Mouse (Mus musculus) kidney, adult 11 months (tissue): ENCODE data around the gene Col4a2.
"Not testable (repeated sequence)": the region's sequence is repeated elsewhere in the genome, so short reads cannot be mapped to it uniquely, and the experiment has no call there.

Experiments
- DNase-seq: peaks from one replicate; pipeline ENCODE4 v3.0.0; 2022

The Col4a2 gene

DNA sequence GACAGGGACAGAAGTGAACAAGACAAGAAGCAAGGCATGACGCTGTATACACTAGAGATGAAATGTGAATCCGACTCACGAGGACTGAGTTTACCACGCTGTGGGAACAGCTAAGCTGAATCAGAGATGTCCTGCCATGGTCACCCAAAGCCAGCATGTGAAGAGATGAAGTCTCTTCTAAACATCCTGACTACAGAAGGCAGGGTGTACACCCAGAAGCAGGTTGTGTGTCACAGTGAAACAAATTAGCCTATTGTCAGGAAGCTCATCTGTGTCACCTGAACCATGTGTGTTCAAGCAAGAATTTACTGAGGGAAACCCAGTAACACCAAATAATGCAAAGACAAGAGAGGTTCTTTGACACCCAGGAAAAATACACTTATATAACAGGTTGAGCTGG, 153.0 kb downstream of the Col4a2 start:
- no peak for DNase-seq

DNA sequence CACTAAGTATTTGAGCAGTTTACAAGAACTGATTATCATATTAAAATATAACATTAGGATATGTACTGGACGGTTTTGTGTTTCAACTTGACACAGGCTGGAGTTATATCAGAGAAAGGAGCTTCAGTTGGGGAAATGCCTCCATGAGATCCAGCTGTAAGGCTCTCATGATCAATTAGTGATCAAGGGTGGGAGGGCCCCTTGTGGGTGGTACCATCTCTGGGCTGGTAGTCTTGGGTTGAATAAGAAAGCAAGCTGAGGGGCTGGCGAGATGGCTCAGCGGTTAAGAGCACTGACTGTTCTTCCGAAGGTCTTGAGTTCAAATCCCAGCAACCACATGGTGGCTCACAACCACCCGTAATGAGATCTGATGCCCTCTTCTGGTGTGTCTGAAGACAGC, 153.9 kb downstream of the Col4a2 start:
- not testable (repeated sequence) for DNase-seq

DNA sequence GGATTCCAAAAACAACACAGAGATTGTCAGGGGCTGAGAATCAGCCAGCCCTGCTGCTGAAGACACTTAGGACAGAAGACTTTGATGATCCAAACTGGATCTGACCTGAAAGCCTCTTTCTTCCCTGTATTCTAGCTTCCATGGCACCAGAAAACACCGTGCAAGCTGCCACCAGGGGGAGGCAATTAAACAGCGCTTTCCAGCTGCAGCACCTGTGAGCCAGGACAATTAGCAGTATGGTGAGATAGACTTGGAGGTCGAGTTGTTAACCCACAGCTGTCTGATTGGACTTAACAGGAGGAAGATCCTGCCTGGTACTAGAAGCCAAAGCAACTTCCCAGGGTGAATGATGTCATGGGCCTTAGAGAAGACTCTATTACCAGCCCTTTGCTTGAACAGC, 156.5 kb downstream of the Col4a2 start:
- peak; percentile 75 for DNase-seq

DNA sequence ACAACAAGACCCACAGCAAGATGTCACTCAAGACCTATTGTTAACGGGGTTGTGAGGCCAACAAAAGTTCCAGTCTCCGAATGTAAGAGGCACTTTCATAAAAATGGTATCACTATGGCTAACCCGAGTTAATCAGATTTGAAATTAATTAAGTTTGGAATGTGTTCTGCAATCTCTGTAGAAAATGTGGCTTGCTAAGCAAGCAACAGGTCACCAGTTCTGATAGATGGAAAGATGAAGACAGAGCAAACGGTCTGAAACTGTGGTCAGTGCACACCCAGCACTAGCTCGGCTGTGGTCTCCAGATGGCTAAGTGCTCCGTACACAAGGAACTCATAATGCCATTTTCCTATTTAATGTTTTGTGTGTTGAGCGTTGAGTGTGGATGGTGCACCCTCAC, 158.1 kb downstream of the Col4a2 start:
- DNase-seq, result no peak

DNA sequence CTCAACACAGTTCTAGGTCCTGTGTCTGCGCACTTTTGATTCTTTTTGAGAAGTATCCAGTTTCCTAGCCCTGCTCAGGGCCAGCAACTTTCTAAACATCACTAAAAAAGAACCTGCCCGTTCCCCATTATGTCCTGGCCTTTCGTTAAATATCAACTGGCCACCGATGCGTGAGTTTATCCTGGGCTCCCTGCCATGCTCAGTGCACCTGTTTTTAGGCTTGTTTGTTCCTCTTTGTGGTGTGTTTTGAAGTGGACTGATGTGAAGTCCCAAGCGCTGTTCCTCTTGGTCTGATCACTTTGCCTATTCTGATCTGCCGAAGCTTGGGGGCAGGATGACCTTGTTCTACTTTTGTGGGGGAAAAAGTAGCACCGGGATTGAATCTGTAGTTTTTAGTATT, 158.7 kb downstream of the Col4a2 start:
- peak; percentile 90 for DNase-seq

DNA sequence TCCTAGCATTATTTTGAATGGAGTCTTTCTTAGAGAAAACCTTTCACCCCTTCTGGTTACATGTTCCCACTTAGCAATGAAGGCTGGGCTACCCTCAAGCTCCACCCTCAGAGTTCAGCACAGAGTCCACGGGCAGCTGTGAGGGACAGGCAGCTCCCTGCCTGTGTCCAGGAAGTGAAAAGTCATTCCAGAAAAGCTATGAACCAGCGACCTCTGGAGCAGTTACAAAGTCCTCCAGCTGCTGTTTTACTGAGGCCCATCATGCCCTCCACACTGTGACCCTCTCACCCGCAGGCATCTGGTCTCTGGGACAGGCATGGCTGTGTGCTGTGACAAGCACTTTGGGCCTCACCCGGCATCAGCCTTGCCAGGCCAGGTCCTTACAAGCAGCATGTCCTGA, 160.5 kb downstream of the Col4a2 start:
- peak; percentile 94 for DNase-seq

DNA sequence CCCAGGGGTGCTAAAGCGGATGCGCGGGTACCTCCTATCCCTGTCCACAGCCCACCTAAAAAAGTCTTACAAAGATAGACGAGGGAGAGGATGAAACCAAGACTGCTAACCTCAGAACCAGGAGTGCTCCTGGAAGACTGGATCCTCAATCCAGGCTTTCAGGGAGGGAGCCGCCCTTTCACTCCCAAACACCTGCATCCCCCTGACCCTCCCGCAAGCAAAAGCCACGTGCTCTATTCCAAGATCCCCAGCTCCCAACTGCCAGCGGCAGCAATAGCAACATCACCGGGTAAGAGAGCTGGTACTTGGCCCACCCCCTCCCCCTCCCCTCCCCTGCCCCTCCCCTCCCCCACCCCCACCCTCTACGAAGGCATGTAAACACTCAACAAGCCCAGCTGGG, 162.8 kb downstream of the Col4a2 start:
- DNase-seq, result no peak

DNA sequence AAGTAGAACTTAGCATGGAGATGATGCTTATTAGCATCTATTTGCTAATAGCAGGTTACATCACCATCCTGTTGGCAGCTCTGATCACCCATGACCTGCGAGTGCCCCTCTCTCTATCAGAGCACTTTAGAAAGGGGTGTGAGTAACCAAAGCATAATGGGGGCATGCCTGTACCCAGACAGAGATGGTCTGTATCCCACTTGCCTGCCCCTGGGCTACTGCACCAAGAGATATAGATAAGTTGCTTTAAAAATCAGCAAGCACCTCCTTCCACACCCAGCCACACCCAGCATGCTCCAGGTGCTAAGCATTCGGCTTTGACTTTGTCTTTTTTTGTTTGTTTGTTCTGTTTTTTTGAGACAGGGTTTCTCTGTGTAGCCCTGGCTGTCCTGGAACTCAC, 163.3 kb downstream of the Col4a2 start:
- DNase-seq, result no peak

DNA sequence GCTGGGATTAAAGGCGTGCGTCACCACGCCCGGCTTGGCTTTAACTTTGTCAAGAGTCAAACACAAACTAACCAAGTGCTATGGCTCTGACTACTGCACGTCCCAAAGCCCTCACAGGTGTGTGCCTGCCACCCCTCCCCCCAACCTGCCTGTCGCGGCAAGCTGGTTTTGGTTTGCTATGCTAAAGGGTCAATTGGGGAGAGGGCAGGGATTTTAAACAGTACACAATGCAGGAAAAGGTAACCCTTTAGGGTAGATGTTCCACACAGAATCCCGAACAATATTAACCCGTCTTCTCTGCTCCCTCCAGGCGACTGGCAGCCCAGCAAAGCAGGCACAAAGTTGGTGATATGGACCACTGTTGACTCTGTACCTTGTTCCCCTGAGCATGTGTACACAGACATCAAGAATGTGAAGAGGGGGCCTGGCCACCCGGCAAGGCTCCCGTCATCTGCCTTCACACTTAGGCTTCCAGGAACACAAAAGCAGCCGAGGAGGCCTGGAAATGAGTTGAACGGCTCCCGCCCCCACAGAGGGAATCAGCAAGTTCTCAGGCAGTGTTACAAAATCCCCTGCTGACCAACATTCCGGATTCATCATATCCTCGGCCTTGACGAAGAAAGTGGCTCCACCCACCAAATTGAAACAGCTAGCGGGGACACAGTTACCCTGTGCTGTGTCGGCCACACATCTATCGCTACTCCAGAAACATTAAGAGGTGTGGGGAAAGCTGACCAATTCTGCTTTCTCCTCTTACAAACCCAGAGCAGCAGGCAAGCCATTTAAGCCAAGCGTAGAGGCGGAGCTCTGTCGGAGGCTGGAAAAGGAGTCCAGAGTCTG, 164.0 kb downstream of the Col4a2 start:
- DNase-seq, result peak; percentile 70

DNA sequence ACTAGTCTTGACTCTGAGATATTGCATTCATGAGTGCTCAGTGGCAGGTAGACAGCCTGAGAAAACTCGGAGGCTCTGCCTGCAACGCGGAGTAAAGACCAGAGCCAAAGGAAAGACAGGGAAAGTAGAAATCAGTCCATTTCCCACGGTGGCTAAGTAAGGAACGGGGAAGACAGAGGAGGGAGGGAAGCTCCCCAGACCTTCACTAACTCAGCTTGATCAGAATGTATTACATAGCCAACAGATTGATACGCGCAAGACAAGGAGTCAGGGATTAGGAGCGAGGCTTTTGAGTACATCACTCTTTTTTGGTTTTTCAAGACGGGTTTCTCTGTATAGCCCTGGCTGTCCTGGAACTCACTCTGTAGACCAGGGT, 164.6 kb downstream of the Col4a2 start:
- DNase-seq, result no peak

DNA sequence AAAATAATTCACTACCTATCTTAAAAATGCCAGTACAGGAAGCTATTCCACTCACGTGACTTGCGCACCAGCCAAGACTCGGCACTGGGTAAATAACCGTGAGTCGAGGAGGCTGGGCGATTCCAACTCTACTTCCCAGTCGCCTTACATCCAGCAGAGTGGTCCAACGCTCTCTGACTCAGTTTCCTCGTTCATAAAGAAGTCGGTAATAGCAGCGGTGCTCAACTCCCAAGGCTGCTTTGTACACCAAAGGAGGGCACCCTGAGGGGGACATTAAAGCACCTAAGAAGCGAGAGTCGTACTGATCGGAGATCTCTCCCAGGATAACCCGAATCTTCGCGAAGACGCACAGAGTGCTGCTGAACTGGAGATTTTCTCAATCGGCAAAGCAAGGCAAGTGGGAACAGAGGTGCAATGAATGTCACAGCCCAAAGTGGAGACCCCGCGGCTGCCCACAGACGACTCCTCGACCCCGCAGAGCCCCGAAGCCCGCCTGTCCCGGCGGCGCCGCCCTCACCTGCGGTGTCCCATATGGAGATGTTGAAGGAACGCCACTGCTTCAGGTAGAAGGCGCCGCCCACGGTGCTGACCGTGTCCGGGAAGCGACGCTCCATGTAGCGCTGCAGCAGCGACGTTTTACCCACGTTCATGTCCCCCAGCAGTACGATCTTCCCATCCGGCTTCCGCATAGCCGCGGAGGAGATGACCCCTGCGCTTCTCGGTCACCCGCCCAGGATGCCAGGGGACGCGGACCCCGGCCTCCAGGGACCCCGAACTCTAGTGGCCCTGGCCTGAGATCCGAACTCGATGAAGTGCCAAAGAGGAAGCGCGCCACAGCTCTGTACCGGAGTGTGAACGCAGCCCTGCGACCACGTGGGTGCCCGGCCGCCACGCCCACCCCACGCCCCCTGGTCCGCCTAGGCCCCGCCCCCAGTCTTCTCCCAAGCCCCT, 165.5 kb downstream of the Col4a2 start, which contains the start of gene Rab20:
TSS of gene Rab20 (minus strand) at position 900 of the 951 bp plus-strand sequence.
- peak; percentile 81 for DNase-seq

DNA sequence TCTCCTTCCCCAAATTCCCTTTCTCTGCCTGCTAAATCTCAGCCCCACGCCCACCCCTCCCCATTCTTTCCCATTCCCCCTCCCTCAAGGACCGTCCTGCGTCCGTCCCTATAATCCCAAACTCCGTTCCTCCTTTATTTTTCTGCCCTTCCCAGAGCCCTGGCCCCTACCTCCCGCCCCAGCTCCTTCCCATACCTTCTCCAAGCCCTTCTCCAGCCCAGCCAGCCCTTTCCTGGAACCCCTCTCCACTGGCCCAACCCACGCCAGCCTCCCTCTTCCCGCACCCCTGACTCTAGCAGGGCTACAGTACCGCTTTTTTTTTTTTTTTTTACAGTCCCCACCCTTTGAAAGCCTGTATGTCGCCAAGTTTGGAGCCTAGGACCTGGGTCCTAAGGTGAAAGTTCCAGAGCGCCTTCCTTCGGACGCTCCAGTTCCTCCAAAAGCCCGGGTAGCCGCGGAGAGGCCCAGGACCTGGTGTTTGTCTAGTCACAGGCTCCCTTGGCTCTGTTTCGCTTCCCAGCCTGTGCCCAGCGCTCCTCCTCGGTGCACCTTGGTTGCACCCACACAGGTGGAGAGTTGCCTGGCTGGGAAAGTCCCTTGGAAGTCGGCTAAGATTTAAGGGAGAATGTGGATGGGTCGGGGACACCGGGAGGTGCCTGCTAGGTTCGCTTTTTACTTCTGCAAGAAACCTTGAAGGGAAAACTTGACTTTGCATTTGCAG, 166.4 kb downstream of the Col4a2 start:
- DNase-seq, result no peak

DNA sequence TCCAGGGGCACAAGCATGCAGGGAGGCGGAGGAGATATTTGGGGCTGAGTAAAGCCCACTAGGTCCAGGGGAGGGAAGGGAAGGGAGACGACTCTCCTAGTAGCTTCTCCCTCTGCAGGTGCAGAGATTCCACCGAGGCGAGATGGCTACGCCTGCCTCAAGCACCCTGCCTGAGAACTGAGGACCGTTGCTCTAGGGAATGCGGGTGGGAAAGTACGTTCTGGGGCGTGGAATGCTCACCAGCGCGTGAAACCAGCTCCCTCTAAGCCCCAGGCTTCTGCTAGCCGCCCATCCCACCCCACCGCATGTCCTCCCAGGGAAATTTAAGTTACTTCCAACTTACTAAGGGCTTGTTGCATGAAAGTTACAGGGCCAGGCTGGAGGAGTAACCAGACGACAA, 167.0 kb downstream of the Col4a2 start:
- DNase-seq, result no peak

DNA sequence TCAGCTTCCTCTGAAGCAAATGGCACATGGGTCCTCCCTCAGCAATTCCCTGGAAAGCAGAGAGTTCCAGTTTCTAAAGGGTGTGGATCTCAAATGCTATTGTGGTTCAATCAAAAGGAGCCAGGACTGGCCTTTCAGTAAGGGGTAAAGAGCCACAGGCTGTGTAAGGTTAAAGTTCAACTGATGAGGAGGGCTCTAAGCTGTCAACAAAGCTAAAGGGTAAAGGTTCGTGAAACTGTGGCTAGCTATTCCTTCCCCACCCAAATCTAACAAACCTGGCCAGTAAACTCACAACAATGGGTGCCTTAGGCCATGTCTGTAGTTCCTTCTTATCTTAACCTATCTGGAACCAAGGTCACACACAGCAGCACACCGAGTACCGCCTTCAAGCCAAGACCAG, 169.3 kb downstream of the Col4a2 start:
- no peak for DNase-seq

DNA sequence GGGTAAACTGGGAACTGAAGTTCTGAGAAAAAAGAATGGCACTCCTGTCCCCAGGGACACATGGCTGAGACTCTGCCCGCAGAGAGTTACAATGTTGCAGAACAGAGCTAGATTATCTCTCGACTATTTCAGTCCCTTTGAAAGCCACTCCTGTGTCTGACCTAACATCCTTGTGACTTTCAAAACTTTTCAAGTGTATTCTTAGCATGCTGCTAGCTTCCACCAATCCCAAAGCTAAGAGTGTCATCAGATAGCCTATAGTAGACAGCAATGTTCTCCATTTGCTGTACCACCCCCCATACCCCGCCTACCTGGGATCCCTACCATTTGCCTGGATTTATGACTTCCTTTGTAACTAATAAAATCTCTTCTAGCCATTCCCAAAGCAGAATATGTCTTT, 169.9 kb downstream of the Col4a2 start:
- DNase-seq, result no peak

DNA sequence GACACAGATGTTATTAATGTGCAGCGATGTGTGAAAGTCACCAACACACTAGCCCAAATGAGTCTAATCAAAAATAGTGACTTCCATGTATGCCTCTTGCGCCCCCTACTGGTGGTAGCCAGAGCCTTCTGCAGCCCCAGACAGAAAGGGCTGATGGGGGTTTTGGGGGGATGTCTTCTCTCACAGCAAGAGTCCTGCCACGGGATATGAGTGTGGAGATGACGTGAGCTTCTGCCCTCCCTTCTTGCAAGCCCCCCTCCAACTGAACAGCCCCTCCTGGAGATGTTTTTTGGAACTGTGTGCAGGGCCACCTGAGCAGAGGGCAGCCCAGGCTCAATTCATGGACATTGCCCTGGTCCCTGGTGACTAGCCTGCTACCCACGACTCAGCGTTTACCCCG, 173.5 kb downstream of the Col4a2 start:
- peak; percentile 67 for DNase-seq

DNA sequence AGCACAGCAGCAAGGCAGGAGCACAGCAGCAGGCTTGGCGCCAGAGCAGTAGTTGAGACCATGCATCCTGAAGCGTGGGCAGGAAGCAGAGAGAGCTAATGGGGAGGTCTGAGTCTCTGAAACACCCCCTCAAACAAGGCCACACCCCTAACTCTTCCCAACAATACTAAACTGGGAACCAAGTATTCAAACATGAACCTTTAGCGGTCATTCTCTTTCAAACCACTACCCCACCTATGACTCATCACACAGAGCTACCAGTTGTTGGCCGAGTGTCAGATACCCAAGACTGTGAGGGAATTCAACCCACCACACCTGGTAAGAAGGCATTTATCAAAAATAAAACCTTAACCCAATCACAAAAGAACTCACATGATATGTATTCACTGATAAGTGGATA, 174.6 kb downstream of the Col4a2 start:
- no peak for DNase-seq

DNA sequence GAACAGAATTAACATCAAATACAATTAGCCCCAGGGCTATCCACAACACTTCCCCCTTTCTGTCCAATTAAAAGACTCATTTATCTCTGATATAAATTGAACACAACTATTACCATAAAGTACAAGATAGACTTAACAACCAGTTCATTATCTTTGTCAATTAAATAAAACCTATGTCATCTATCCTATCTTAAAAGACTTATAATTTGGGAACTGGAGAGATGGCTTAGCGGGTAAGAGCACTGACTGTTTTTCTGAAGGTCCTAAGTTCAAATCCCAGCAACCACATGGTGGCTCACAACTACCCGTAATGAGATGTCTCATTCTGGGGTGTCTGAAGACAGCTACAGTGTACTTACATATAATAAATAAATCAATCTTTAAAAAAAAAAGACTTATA, 179.7 kb downstream of the Col4a2 start:
- DNase-seq, result not testable (repeated sequence)

DNA sequence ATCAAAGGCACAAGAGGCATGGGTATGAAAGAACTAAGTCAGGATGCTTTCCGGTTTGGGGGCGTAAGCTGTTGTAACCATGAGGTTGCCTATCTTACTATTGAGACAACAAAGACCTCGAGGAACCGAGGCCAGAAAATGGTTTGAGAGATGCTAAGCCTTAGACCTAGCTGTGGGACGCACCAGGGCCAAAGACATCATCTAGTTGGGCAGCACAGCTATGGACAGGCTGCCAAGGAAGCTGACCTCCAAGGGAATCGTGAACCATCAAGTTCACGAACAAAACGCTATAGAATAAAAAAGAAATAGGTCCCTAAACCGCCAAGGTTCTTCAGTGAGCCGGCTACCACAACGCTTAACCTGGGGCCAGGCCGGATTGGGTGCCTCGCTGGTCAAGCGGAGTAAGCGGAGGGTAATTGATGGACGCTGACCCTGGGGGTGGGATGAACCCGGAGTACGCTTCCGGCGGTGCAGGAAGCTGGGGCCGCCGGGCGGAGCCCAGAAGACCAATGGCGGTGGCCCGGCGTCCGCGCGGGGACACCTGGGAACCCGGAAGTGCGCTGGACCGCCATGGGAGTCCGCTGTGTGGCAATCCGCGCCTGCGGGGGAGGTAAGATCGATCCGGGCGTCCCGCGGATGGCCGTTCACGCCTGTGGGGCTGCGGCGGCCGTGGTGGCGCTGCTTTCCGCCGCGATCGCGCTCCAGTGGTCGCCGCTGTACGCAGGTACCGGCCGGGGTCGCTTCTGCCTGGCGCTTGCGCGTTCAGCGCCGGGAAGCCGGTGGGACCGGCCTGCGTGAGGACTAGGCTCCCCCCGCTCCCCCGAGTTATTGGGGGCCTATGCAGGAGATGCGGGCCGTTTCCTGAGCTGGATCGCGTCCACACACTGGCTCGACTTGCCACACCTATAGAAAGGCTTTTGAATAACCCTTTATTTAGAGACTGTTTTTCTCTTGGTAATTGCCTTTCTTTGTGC, 184.7 kb downstream of the Col4a2 start, which contains the start of gene Naxd:
TSS of gene Naxd (plus strand) at position 490 of the 974 bp plus-strand sequence.
- peak; percentile 90 for DNase-seq

DNA sequence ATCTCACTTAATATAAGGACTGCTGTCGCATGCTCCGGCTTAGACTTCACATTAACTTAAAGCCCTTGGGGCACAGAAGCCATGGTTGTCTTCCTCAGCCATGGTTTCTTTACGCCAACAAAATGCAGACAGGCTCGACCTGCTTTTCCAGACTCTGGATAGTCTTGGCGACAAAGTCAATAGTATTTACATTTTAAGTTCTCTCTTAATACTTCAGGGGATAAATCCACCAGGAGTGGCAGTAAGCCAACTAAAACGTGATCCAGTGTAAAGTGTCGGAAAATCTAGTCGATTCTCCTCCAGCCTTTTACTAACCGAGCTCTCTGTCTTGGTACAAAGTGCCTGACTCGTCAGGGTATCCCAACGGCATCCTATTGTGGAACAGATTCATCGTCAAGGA, 185.7 kb downstream of the Col4a2 start:
- DNase-seq, result no peak
